Mouse (Mus musculus): ENCODE data around the gene Rps6kl1. TPM values are rescaled to one million over a fixed set of nuclear protein-coding genes. Genes with fewer than 3 reads are reported as not detected.

Gene Rps6kl1
- polyA plus RNA-seq (2015; fragmentation: Nextera tagmentation; extraction: Ambion mirVana), result 0.41 and 0.55 TPM in 2 replicates

GRCm38 (mm10) chr12:85151002-85151774 is at the start of gene Rps6kl1:
Gene Rps6kl1, minus strand, starts transcription at chr12:85151264.

GRCm38 (mm10) chr12:85177740-85178239 is 26.7 kb upstream of the Rps6kl1 start, which contains the start of gene Pgf:
Gene Pgf, minus strand, starts transcription at chr12:85177790.

GRCm38 (mm10) chr12:85110698-85111592 is 40.1 kb downstream of the Rps6kl1 start, which contains the start of the genes Prox2 and Dlst:
Gene Prox2, minus strand, starts transcription at chr12:85110759.
Gene Dlst, plus strand, starts transcription at chr12:85110833.

Other genes with a start within 250 kb of the Rps6kl1 start
- 150 and 155 TPM in 2 replicates for gene Fcf1, start 180.4 kb downstream of the Rps6kl1 start, polyA plus RNA-seq (2015; fragmentation: Nextera tagmentation; extraction: Ambion mirVana)
- 12.0 and 12.6 TPM in 2 replicates for gene Arel1, start 180.4 kb downstream of the Rps6kl1 start, polyA plus RNA-seq (2015; fragmentation: Nextera tagmentation; extraction: Ambion mirVana)
- 16.5 and 17.2 TPM in 2 replicates for gene Ylpm1, start 154.9 kb downstream of the Rps6kl1 start, polyA plus RNA-seq (2015; fragmentation: Nextera tagmentation; extraction: Ambion mirVana)
- 4.5 and 4.8 TPM in 2 replicates for gene Prox2, start 40.5 kb downstream of the Rps6kl1 start, polyA plus RNA-seq (2015; fragmentation: Nextera tagmentation; extraction: Ambion mirVana)
- 72.5 and 78.6 TPM in 2 replicates for gene Dlst, start 40.4 kb downstream of the Rps6kl1 start, polyA plus RNA-seq (2015; fragmentation: Nextera tagmentation; extraction: Ambion mirVana)
- gene Pgf, start 26.5 kb upstream of the Rps6kl1 start, polyA plus RNA-seq (2015; fragmentation: Nextera tagmentation; extraction: Ambion mirVana), result 1.6 and 2.3 TPM in 2 replicates
- gene Eif2b2, start 68.2 kb upstream of the Rps6kl1 start, polyA plus RNA-seq (2015; fragmentation: Nextera tagmentation; extraction: Ambion mirVana), result 49.3 and 50.6 TPM in 2 replicates
- gene Mlh3, start 119.3 kb upstream of the Rps6kl1 start, polyA plus RNA-seq (2015; fragmentation: Nextera tagmentation; extraction: Ambion mirVana), result 3.1 and 3.9 TPM in 2 replicates
- 68.7 and 76.7 TPM in 2 replicates for gene Acyp1, start 137.2 kb upstream of the Rps6kl1 start, polyA plus RNA-seq (2015; fragmentation: Nextera tagmentation; extraction: Ambion mirVana)
- gene Zc2hc1c, start 137.3 kb upstream of the Rps6kl1 start, polyA plus RNA-seq (2015; fragmentation: Nextera tagmentation; extraction: Ambion mirVana), result 1.9 and 2.2 TPM in 2 replicates
- 8.3 and 10.0 TPM in 2 replicates for gene Nek9, start 188.1 kb upstream of the Rps6kl1 start, polyA plus RNA-seq (2015; fragmentation: Nextera tagmentation; extraction: Ambion mirVana)
- gene Tmed10, start 223.6 kb upstream of the Rps6kl1 start, polyA plus RNA-seq (2015; fragmentation: Nextera tagmentation; extraction: Ambion mirVana), result 185 and 187 TPM in 2 replicates